Mouse (Mus musculus) hindbrain, embryonic 14.5 days (tissue): ENCODE data around the gene Pcnx2. TPM values are rescaled to one million over a fixed set of nuclear protein-coding genes. Genes with fewer than 3 reads are reported as not detected.

ENCODE experiments used
- ATAC-seq: fragments of 200-750 bp; cut with Nextera tagmentation; 2 replicates; pipeline ENCODE4 v1.8.0; 2017; ENCODE audit warnings: moderate number of reproducible peaks, mild to moderate bottlenecking, moderate TSS enrichment, moderate library complexity; ENCODE audit not compliant: low FRiP score
- DNase-seq: peaks from one replicate; pipeline ENCODE4 v3.0.0-alpha.2; 2015; ENCODE audit warnings: low spot score
- H3K27ac ChIP-seq: fragments of 300-500 bp; sonication (generic); 2 replicates; pipeline ENCODE4 v1.5.1; 2014; ENCODE audit warnings: mild to moderate bottlenecking, moderate library complexity
- H3K27me3 ChIP-seq: fragments of 300-500 bp; sonication (generic); 2 replicates; pipeline ENCODE4 v1.6.1; 2014; ENCODE audit warnings: mild to moderate bottlenecking, low read length, mixed read lengths; ENCODE audit not compliant: control insufficient read depth, insufficient read depth
- H3K36me3 ChIP-seq: fragments of 300-500 bp; sonication (generic); replicated peaks from 2 replicates; pipeline ENCODE4 v1.6.1; 2014; ENCODE audit not compliant: control insufficient read depth, insufficient read depth
- H3K4me1 ChIP-seq: fragments of 300-500 bp; sonication (generic); replicated peaks from 2 replicates; pipeline ENCODE4 v1.6.1; 2014; ENCODE audit warnings: antibody characterized with exemption, low read length, mixed read lengths; ENCODE audit not compliant: control insufficient read depth, insufficient read depth
- H3K4me2 ChIP-seq: fragments of 300-500 bp; sonication (generic); replicated peaks from 2 replicates; pipeline ENCODE4 v1.6.1; 2014; ENCODE audit warnings: mild to moderate bottlenecking, moderate library complexity
- H3K4me3 ChIP-seq: fragments of 300-500 bp; sonication (generic); replicated peaks from 2 replicates; pipeline ENCODE4 v1.5.1; 2014; ENCODE audit warnings: mild to moderate bottlenecking, low read length
- H3K9ac ChIP-seq: fragments of 300-500 bp; sonication (generic); 2 replicates; pipeline ENCODE4 v1.6.1; 2014
- H3K9me3 ChIP-seq: fragments of 300-500 bp; sonication (generic); 2 replicates; pipeline ENCODE4 v1.6.1; 2016; ENCODE audit warnings: low read length; ENCODE audit not compliant: control insufficient read depth
- WGBS: fragments of 180-500 bp; shearing (Covaris S2); extraction: QIAGEN DNeasy Blood & Tissue Kit; methylation state at CpG from one replicate; pipeline ENCODE4 v1.1.7; 2014; 5-methylcytosine and 5-hydroxymethylcytosine counted together
- polyA plus RNA-seq: library from polyadenylated mRNA; unstranded; fragments of >200 nt; fragmentation: Nextera tagmentation; extraction: Ambion mirVana; gene quantifications from 2 replicates; pipeline ENCODE4 v1.2.1, GENCODE M21; 2014

The Pcnx2 gene
- polyA plus RNA-seq, 1 experiment from 2014 or later: 5.1 TPM

DNA sequence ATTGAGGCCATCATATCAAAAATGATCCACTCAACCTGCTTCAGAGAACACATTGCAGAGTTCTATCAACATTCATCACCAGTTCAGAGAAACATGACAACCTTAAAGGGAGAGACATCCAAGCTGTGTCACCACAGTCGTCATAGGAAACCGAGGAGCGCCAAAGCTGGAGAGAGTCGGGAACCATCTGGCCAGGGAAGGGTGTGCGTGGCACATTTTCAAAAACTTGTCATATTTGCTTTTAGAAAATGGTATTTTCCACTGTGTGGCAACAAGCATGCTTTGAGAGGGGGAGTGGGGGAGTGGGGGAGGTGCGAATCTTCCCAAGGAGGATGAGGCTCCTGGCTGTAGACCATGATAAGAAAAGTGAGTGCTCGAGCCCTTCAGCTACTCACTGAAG lies 78.3 kb downstream of the Pcnx2 start:
- H3K27me3 ChIP-seq: no peaks in the 10 kb centered on the region
- H3K4me3 ChIP-seq: no peak overlapping the region
- ATAC-seq: no peak
- H3K9ac ChIP-seq: no peak overlapping the region
- WGBS: 69% methylated on average over 7 of the region's 7 CpGs
- H3K9me3 ChIP-seq: no peaks in the 10 kb centered on the region; the same call in 1 of the 2 replicates
- peaks cover 15% of the 10 kb centered on the region for H3K36me3 ChIP-seq
- no peak overlapping the region for H3K27ac ChIP-seq
- H3K4me1 ChIP-seq: peaks cover 3% of the 10 kb centered on the region; the same call in 1 of the 2 replicates
- H3K4me2 ChIP-seq: no peak overlapping the region
- DNase-seq: no peak

DNA sequence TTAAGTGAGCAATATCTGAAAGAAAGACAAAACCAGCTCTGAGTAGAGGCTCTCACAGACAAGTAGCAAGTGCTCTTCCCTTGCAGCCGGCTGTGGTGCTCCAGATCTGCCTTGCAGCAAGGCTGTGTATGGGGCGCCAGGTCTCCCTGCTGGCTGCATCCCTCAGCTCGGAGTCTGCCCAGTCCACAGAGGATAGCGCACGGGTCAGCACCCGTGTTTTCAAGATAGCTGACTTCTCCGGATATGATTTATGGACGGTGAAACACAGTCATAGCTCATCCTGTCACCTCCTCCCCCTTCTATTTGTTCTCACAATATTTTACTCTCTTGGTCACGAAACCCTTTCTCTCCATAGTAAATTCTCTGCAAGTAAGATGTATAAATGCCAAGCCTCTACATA lies 79.3 kb downstream of the Pcnx2 start:
- Histone ChIP-seq H3K27me3 (no peaks in the 10 kb centered on the region), H3K4me1 (peaks cover 3% of the 10 kb centered on the region; the same call in 1 of the 2 replicates), H3K4me2 (no peak overlapping the region), H3K36me3 (peaks cover 23% of the 10 kb centered on the region), H3K4me3 (no peak overlapping the region), H3K27ac (no peak overlapping the region), H3K9ac (0 out of 2 replicates have a peak overlapping the region, but pooled peaks have one; percentile 8), H3K9me3 (no peaks in the 10 kb centered on the region; the same call in 1 of the 2 replicates)
- DNase-seq (no peak), ATAC-seq (no peak)
- 60% methylated on average over 9 of the region's 9 CpGs for WGBS

DNA sequence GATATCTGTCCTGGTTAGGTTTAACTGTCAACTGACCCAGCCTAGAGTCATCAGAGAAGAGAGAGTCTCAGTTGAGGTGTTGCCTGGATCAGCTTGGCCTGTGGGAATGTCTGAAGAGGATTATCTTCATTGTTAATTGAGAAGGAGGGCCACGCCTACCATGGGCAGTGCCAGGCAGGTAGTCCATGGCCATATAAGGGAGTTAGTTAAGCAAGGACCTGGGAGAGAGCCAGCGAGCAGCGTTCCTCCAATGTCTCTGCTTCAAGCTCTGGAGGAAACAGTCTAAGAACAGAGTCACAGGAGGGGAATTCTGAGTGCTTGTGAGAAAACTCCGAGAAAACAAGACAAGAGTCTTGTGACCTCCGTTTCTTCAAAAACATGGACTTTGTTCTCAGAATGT lies 81.4 kb downstream of the Pcnx2 start:
- no peaks in the 10 kb centered on the region; the same call in 1 of the 2 replicates for H3K9me3 ChIP-seq
- peaks cover 34% of the 10 kb centered on the region for H3K36me3 ChIP-seq
- no peak for DNase-seq
- no peak for ATAC-seq
- H3K9ac ChIP-seq: no peak overlapping the region
- H3K4me1 ChIP-seq: no peaks in the 10 kb centered on the region; the same call in 1 of the 2 replicates
- H3K27ac ChIP-seq: no peak overlapping the region
- no peak overlapping the region for H3K4me3 ChIP-seq
- H3K27me3 ChIP-seq: no peaks in the 10 kb centered on the region
- WGBS: 88% methylated on average over 5 of the region's 5 CpGs
- H3K4me2 ChIP-seq: no peak overlapping the region

DNA sequence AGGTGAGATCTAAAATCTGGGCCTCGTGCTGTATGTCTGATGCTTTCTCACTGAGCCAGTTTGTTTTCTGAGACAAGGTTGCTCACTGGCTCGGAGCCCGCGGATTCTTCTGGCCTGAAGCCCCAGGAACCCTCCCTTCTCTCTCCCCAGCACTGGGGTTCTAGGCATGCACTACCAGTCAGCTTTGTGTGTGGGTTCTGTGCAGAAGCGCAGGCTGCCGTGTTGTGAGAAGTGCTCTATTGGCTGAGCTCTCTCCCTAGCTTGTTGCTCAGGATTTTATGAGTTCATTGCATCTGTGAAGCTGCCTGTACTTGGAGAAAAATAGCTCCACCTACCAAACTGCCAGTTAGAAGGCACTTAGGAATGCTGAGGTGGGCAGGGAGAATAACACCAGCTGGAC lies 89.3 kb downstream of the Pcnx2 start:
- H3K9me3 ChIP-seq: no peaks in the 10 kb centered on the region
- DNase-seq: no peak
- WGBS: 89% methylated on average over 6 of the region's 6 CpGs
- no peak for ATAC-seq
- no peak overlapping the region for H3K9ac ChIP-seq
- no peaks in the 10 kb centered on the region for H3K4me1 ChIP-seq
- no peak overlapping the region for H3K4me2 ChIP-seq
- H3K36me3 ChIP-seq: peaks cover 11% of the 10 kb centered on the region; the same call in 1 of the 2 replicates
- H3K27me3 ChIP-seq: no peaks in the 10 kb centered on the region
- H3K4me3 ChIP-seq: no peak overlapping the region
- no peak overlapping the region for H3K27ac ChIP-seq

DNA sequence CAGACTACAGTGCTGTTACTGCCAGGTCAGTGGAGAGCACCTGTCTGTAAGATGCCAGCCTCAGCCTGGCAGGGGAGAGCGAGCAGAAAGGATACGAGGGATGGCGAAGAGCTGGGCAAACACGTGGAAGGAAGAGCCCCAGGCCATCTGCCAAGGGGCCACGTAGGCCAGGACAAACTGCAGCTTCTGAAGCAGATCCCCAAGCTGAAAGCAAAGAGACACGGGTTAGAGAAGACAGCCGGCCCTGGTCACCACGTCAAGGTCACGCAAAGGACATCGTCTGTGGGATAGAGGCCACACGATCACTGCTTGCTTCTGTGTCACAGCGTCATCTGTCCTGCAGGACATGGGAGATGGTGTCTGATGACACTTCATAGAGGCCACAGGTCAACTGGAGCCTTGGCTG lies 90.2 kb downstream of the Pcnx2 start:
- H3K4me2 ChIP-seq: no peak overlapping the region
- H3K4me3 ChIP-seq: no peak overlapping the region
- no peaks in the 10 kb centered on the region for H3K4me1 ChIP-seq
- no peak overlapping the region for H3K27ac ChIP-seq
- peaks cover 2% of the 10 kb centered on the region; the same call in 1 of the 2 replicates for H3K36me3 ChIP-seq
- no peaks in the 10 kb centered on the region for H3K27me3 ChIP-seq
- H3K9me3 ChIP-seq: no peaks in the 10 kb centered on the region
- DNase-seq (no peak), ATAC-seq (no peak)
- WGBS: 91% methylated on average over 12 of the region's 12 CpGs
- no peak overlapping the region for H3K9ac ChIP-seq

DNA sequence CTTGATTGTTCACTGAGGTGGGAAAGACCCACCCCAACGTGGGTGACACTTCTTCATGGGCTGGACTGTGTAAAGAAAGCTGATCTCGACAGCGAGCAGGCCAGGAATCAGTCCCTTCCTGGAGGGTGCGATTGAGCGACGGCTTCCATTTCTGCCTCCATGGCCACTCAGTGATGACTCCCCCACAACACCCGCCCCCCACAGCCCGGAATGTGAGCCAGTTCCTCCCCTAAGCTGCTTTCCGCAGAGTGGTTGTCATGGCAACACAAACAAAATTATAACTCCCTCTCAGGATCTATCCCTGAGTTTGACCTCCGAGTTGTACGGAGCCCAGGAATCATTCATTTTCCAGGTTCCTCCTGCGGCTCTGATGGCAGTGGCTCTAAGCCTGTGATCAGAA lies 91.7 kb downstream of the Pcnx2 start:
- no peak for DNase-seq
- 76% methylated on average over 12 of the region's 12 CpGs for WGBS
- H3K9ac ChIP-seq: no peak overlapping the region
- no peak overlapping the region for H3K27ac ChIP-seq
- H3K4me2 ChIP-seq: no peak overlapping the region
- no peaks in the 10 kb centered on the region for H3K9me3 ChIP-seq
- H3K4me1 ChIP-seq: no peaks in the 10 kb centered on the region
- no peak overlapping the region for H3K4me3 ChIP-seq
- ATAC-seq: no peak
- peaks cover 1% of the 10 kb centered on the region; the same call in 1 of the 2 replicates for H3K36me3 ChIP-seq
- H3K27me3 ChIP-seq: no peaks in the 10 kb centered on the region

DNA sequence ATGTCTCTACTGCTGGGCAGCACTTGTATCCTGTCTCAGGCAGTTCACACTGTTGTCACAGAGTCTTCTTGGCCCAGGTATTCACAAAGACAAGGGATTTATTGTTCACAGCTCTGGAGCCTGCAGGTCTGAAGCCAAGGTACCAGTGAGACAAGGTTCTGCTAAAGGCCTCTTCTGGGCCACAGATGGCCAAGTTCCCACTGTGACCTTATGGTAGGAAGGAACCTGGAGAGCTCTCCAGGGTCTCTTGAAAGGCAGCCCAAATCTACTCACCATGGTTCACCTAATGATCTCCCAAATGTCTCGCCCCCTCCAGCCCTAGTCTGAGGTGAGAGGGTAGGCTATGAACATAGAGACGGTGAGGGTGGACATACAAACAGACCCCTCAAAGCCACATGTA lies 101.1 kb downstream of the Pcnx2 start:
- no peak for ATAC-seq
- H3K27ac ChIP-seq: no peak overlapping the region
- no peak for DNase-seq
- 0 out of 2 replicates have a peak, but pooled peaks cover 9% of the 10 kb centered on the region for H3K36me3 ChIP-seq
- H3K4me1 ChIP-seq: no peaks in the 10 kb centered on the region
- H3K9ac ChIP-seq: no peak overlapping the region
- H3K9me3 ChIP-seq: no peaks in the 10 kb centered on the region
- no peak overlapping the region for H3K4me2 ChIP-seq
- WGBS: 93% methylated on average over 2 of the region's 2 CpGs
- no peak overlapping the region for H3K4me3 ChIP-seq
- no peaks in the 10 kb centered on the region for H3K27me3 ChIP-seq

DNA sequence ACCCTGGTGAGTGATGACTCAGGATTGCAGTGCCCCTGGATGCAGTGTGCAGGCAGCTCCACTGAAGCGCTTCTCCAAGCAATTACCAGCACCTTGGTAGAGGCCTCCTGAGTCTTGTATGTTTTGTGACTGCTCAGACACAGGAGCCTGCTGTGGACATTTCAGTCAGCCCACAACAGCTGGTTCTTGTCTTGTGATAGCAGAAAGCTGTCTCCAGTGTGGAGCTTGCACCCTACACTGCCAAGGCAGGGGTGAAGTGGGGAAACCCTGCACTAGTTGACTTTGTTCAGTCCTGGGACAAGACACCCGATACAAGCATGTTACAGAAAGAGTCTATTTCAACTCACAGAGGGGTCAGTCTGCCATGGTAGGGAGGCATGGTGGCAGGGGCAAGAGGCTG lies 102.8 kb downstream of the Pcnx2 start:
- Histone ChIP-seq H3K4me3 (no peak overlapping the region), H3K4me2 (no peak overlapping the region), H3K27ac (no peak overlapping the region), H3K9ac (no peak overlapping the region), H3K27me3 (no peaks in the 10 kb centered on the region), H3K36me3 (no peaks in the 10 kb centered on the region), H3K9me3 (no peaks in the 10 kb centered on the region), H3K4me1 (no peaks in the 10 kb centered on the region)
- WGBS: 88% methylated on average over 2 of the region's 2 CpGs
- DNase-seq (no peak), ATAC-seq (no peak)

DNA sequence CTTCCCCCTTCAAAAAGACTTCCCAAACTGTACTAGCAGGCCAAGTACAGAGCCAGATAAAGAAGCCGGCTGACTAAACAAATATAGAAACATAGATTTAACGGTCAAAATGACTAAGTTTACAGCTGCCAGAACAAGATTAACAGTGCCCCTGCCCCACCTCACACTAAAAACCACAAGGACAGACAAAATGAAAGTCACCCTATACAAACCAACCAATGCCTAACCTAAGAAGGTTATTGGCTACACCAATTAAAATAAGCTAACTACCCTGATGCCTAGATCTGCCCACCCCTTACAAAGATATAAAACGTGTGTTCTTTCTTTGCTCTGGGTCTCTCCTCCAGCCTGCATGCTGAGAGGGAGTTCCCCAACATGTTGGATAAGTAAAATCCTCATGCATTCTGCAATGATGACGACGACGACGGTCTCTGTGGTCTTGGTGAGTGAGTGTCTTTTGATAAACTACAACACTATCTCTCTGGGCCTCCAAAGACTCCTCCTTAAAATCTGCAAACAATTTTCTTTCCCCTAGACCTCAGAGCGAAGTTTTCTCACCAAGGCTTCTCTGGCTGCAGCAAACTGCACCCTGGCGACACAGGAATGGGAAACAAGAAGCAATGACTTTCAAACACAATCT lies 105.2 kb downstream of the Pcnx2 start:
- Histone ChIP-seq H3K27ac (no peak overlapping the region), H3K4me3 (no peak overlapping the region), H3K9ac (no peak overlapping the region), H3K4me2 (no peak overlapping the region), H3K4me1 (no peaks in the 10 kb centered on the region), H3K27me3 (no peaks in the 10 kb centered on the region), H3K36me3 (no peaks in the 10 kb centered on the region), H3K9me3 (no peaks in the 10 kb centered on the region)
- DNase-seq (no peak), ATAC-seq (no peak)
- WGBS: 79% methylated on average over 9 of the region's 9 CpGs
